ENCODE assay signal across 9 mouse cellular contexts in genomic region chr4:126532292-126532691, GRCm38 (mm10). TPM values are rescaled to one million over a fixed set of nuclear protein-coding genes. Genes with fewer than 3 reads are reported as not detected.
DNase-seq lines count a peak whose midpoint lies in the region; ATAC-seq and TF ChIP-seq lines count a peak whose summit lies in the region.
"Had no signal": no experiment of that assay in that cellular context is flagged by ENCODE, and none has a peak within 500 bp of the region (broad histone marks: within the 10 kb centered on the region; RNA-seq: fewer than 3 reads in every experiment).

No protein-coding gene starts in this region.

- peak overlapping the region; percentile 86 for H3K27ac ChIP-seq in gastrocnemius, adult 2 months
- H3K27ac ChIP-seq in testis, adult 2 months (ENCODE audit: control insufficient read depth, insufficient read depth, low read depth, low read length) = peak overlapping the region; percentile 85; the same call in 1 of the 2 replicates
- no peak overlapping the region for H3K27ac ChIP-seq in liver, embryonic 12.5 days

- no peaks in the 10 kb centered on the region for H3K36me3 ChIP-seq in testis, adult 2 months (ENCODE audit: control insufficient read depth, insufficient read depth, low read length)
- H3K36me3 ChIP-seq in liver, embryonic 12.5 days = no peaks in the 10 kb centered on the region

- no peak overlapping the region for H3K9ac ChIP-seq in liver, embryonic 12.5 days

- 37% methylated on average over 5 of the region's 5 CpGs for WGBS in liver, embryonic 12.5 days (ENCODE audit: insufficient replicate concordance)

- no peak for ATAC-seq in liver, embryonic 12.5 days
- ATAC-seq: inflammation-experienced regulatory T-cells, adult 6 months had no signal

- no peak for DNase-seq in gastrocnemius, adult 2 months
- no peak for DNase-seq in gastrocnemius, adult 8-10 months (ENCODE audit: low spot score in 2 of 2)
- DNase-seq in testis, postnatal 10 days (ENCODE audit: low spot score) = no peak
- no peak for DNase-seq in right cerebral cortex, postnatal 36 days (ENCODE audit: low spot score in 2 of 2)
- no peak for DNase-seq in Muller cell, postnatal 12 days (ENCODE audit: inconsistent ontology term)
- no peak for DNase-seq in B cell, adult 2 months

- peak overlapping the region; percentile 90 for H3K4me2 ChIP-seq in liver, embryonic 12.5 days

- H3K4me1 ChIP-seq in testis, adult 2 months (ENCODE audit: control insufficient read depth, insufficient read depth, low read length) = peaks cover 11% of the 10 kb centered on the region
- H3K4me1 ChIP-seq in liver, embryonic 12.5 days = 0 out of 2 replicates have a peak, but pooled peaks cover 13% of the 10 kb centered on the region

- H3K4me3 ChIP-seq in gastrocnemius, adult 2 months = peak overlapping the region; percentile 98
- H3K4me3 ChIP-seq in testis, adult 2 months (ENCODE audit: control insufficient read depth, low read depth, low read length) = peak overlapping the region; percentile 95
- peak overlapping the region; percentile 73 for H3K4me3 ChIP-seq in liver, embryonic 12.5 days

- TF ChIP-seq CTCF in gastrocnemius, adult 2 months (IDR thresholded peaks at IDR 0.05) = no peak
- TF ChIP-seq CTCF in testis, adult 2 months (IDR thresholded peaks at IDR 0.05; ENCODE audit: control insufficient read depth, insufficient read depth, insufficient replicate concordance, low read depth, low read length) = no peak

- no peaks in the 10 kb centered on the region for H3K27me3 ChIP-seq in testis, adult 2 months (ENCODE audit: control insufficient read depth, insufficient read depth, low read length)
- peaks cover 57% of the 10 kb centered on the region for H3K27me3 ChIP-seq in liver, embryonic 12.5 days (replicated peaks)

- TF ChIP-seq POLR2A in testis, adult 2 months (IDR thresholded peaks at IDR 0.05; ENCODE audit: control insufficient read depth, low read depth, low read length) = no peak

- intact Hi-C loops in gastrocnemius, adult 2 months (cut with DNase I) = no loop called here

- no peaks in the 10 kb centered on the region for H3K9me3 ChIP-seq in liver, embryonic 12.5 days (replicated peaks)

RNA-seq across cellular contexts. Expression of gene Ago4, which starts 1.0 kb away (rescaled TPM):
- total RNA-seq in gastrocnemius, adult 2 months (2021) = 1 to 10 TPM; 4.5 to 8.4 TPM
- total RNA-seq in gastrocnemius, adult 8-10 months (2022) = 1 to 10 TPM; 4.8 to 6.6 (median 5.5) TPM
- 4.7 and 5.1 TPM in 2 replicates for polyA plus RNA-seq in testis, adult 2 months (2012; rRNA removed)
- 0.23 and 0.37 TPM in 2 replicates for polyA plus RNA-seq in liver, embryonic 12.5 days (2016; fragmentation: Nextera tagmentation; extraction: Ambion mirVana)

RNA-seq across cellular contexts. Expression of gene Clspn, which starts 24.4 kb away (rescaled TPM):
- total RNA-seq in gastrocnemius, adult 2 months (2021) = under 1 TPM; 0.28 to 0.50 TPM
- under 1 TPM in 1 of 4 experiments, not detected in 3; 0.10 TPM for total RNA-seq in gastrocnemius, adult 8-10 months (2022)
- polyA plus RNA-seq in testis, adult 2 months (2012; rRNA removed) = 1.6 and 2.2 TPM in 2 replicates
- polyA plus RNA-seq in liver, embryonic 12.5 days (2016; fragmentation: Nextera tagmentation; extraction: Ambion mirVana) = 44.4 and 44.5 TPM in 2 replicates
